Mouse (Mus musculus) liver, embryonic 14.5 days (tissue): ENCODE measurements around the gene Nceh1. TPM values are rescaled to one million over a fixed set of nuclear protein-coding genes. Genes with fewer than 3 reads are reported as not detected.

Experiments
- ATAC-seq: fragments of 200-750 bp; cut with Nextera tagmentation; 2 replicates; pipeline ENCODE4 v1.8.0; 2017; ENCODE audit warnings: moderate number of reproducible peaks, mild to moderate bottlenecking, moderate library complexity; ENCODE audit not compliant: insufficient read depth
- DNase-seq, 3 experiments: peaks; one replicate each; pipeline ENCODE4 v3.0.0-alpha.2; 2012 to 2013; ENCODE audit warnings: low read depth in 3 of 3, low spot score in 3 of 3
- H3K27ac ChIP-seq: fragments of 300-500 bp; sonication (generic); 2 replicates; pipeline ENCODE4 v1.5.1; 2014; ENCODE audit warnings: moderate library complexity, mild to moderate bottlenecking, control low read depth, inconsistent platforms
- H3K27me3 ChIP-seq: fragments of 300-500 bp; sonication (generic); 2 replicates; pipeline ENCODE4 v1.6.1; 2014; ENCODE audit warnings: mild to moderate bottlenecking, low read length, moderate library complexity; ENCODE audit not compliant: control insufficient read depth, insufficient read depth
- H3K36me3 ChIP-seq: fragments of 300-500 bp; sonication (generic); replicated peaks from 2 replicates; pipeline ENCODE4 v1.6.1; 2014; ENCODE audit warnings: low read depth; ENCODE audit not compliant: control insufficient read depth, insufficient read depth
- H3K4me1 ChIP-seq, 2 experiments: fragments of 200-500 bp in 1 of 2; fragments of 300-500 bp in 1 of 2; sonication (generic) in 1 of 2; replicated peaks; 2 replicates each; pipeline ENCODE4 v1.6.1; 2012 to 2014; ENCODE audit warnings: antibody characterized with exemption in 1 of 2, inconsistent platforms in 1 of 2, low read length in 1 of 2; ENCODE audit not compliant: control insufficient read depth in 2 of 2, insufficient read depth in 2 of 2
- H3K4me2 ChIP-seq: fragments of 300-500 bp; sonication (generic); 2 replicates; pipeline ENCODE4 v1.6.1; 2014; ENCODE audit warnings: low read depth, mild to moderate bottlenecking, control low read depth, moderate library complexity
- H3K4me3 ChIP-seq, 2 experiments: fragments of 200-500 bp in 1 of 2; fragments of 300-500 bp in 1 of 2; sonication (generic) in 1 of 2; 2 replicates each; pipeline ENCODE4 v1.5.1; 2012 to 2014; ENCODE audit warnings: low read depth in 2 of 2, low read length in 2 of 2, mild to moderate bottlenecking in 2 of 2, control low read depth in 1 of 2, inconsistent platforms in 1 of 2, moderate library complexity in 1 of 2; ENCODE audit not compliant: insufficient read depth in 1 of 2
- H3K9ac ChIP-seq: fragments of 300-500 bp; sonication (generic); replicated peaks from 2 replicates; pipeline ENCODE4 v1.6.1; 2014; ENCODE audit warnings: mild to moderate bottlenecking, control low read depth, moderate library complexity
- H3K9me3 ChIP-seq: fragments of 300-500 bp; sonication (generic); 2 replicates; pipeline ENCODE4 v1.6.1; 2016; ENCODE audit warnings: low read length, mixed read lengths; ENCODE audit not compliant: control insufficient read depth
- CTCF ChIP-seq: IDR thresholded peaks from 2 replicates; pipeline ENCODE4 v1.5.1; 2016; ENCODE audit warnings: antibody characterized with exemption, low read depth, control low read depth
- EP300 ChIP-seq: IDR thresholded peaks from 2 replicates; pipeline ENCODE4 v1.6.1; 2016; ENCODE audit warnings: antibody characterized with exemption, low read depth
- WGBS: fragments of 180-500 bp; shearing (Covaris S2); extraction: QIAGEN DNeasy Blood & Tissue Kit; methylation state at CpG from one replicate; pipeline ENCODE4 v1.1.7; 2014; ENCODE audit not compliant: insufficient replicate concordance; 5-methylcytosine and 5-hydroxymethylcytosine counted together
- polyA plus RNA-seq, 2 experiments: library from polyadenylated mRNA; depleted of rRNA in 1 of 2; stranded (reverse) in 1 of 2; unstranded in 1 of 2; fragments of >200 nt; fragmentation: Nextera tagmentation in 1 of 2; extraction: Ambion mirVana in 1 of 2; gene quantifications; 2 replicates each; pipeline versions ENCODE4 v1.2.1 to v1.2.3; 2012 to 2014

The Nceh1 gene
- polyA plus RNA-seq, 2 experiments = 1.2 to 3.2 TPM

DNA sequence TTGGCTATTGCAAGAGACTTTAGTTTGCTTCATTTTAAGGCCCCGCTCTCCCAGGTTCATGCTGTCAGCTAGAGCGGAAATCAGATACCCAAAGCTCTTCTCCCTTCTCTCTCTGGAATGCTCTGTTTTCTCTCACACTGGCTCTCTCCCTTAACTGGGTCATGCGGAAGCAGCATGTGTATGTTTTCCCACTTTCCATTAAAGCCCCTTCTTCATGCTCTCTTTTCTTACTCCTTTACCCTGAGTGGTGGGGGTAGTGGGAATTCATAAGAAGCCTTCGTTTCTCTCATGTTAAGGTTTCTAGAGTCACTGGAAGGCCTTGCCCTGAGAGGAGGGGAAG, 23.4 kb downstream of the Nceh1 start:
- no peak overlapping the region for H3K27ac ChIP-seq
- no peak for DNase-seq

GRCm38 (mm10) chr3:27206577-27206976, 23.8 kb downstream of the Nceh1 start:
- Histone ChIP-seq H3K9me3 (no peaks in the 10 kb centered on the region), H3K9ac (no peak overlapping the region), H3K36me3 (no peaks in the 10 kb centered on the region), H3K4me1 (no peaks in the 10 kb centered on the region; a peak in 1 of 4 replicates), H3K4me3 (no peak overlapping the region), H3K4me2 (no peak overlapping the region), H3K27ac (no peak overlapping the region), H3K27me3 (no peaks in the 10 kb centered on the region)
- WGBS = 73% methylated on average over 8 of the region's 8 CpGs
- no peak for DNase-seq
- ATAC-seq = no peak
- TF ChIP-seq CTCF (no peak), EP300 (no peak)

More for the DNA sequence above, 23.4 kb downstream of the Nceh1 start:
- TF ChIP-seq EP300 (no peak), CTCF (no peak)
- H3K27me3 ChIP-seq = no peaks in the 10 kb centered on the region
- no peaks in the 10 kb centered on the region for H3K36me3 ChIP-seq
- no peaks in the 10 kb centered on the region for H3K9me3 ChIP-seq
- 68% methylated on average over 4 of the region's 4 CpGs for WGBS
- H3K4me1 ChIP-seq = peaks cover 0 to 4% of the 10 kb centered on the region in 2 experiments; a peak in 2 of 4 replicates
- H3K4me3 ChIP-seq = no peak overlapping the region
- H3K9ac ChIP-seq = no peak overlapping the region
- no peak overlapping the region for H3K4me2 ChIP-seq
- no peak for ATAC-seq

DNA sequence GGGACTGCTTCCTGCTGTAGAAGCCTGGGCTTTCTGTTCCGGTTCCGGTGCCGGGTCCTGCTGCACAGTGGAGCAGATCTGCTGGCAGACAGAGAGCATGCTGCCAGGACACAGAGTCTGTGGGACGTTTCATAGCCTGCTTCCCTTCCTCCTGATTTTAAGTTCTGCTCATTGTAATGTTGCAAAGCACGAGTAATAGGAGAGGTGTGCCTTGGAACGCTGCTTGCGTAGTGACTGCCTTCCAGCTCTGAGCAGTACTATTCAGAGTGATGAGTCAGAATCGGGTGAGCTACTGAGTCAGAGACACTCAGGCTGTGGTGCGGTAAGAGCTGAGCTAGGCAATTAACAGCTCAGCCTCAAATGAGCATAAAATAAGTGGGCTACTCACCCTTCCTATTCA, 26.9 kb downstream of the Nceh1 start:
- no peaks in the 10 kb centered on the region for H3K9me3 ChIP-seq
- H3K4me2 ChIP-seq = no peak overlapping the region
- no peaks in the 10 kb centered on the region for H3K27me3 ChIP-seq
- no peak overlapping the region for H3K9ac ChIP-seq
- H3K27ac ChIP-seq = no peak overlapping the region
- no peak overlapping the region for H3K4me3 ChIP-seq
- 62% methylated on average over 9 of the region's 9 CpGs for WGBS
- ATAC-seq = peak; percentile 60; the same call in 1 of the 2 replicates
- no peaks in the 10 kb centered on the region for H3K4me1 ChIP-seq
- H3K36me3 ChIP-seq = no peaks in the 10 kb centered on the region
- peak in 1 of 3 experiments; percentile 26 for DNase-seq
- no peak for TF ChIP-seq CTCF
- TF ChIP-seq EP300 = no peak

DNA sequence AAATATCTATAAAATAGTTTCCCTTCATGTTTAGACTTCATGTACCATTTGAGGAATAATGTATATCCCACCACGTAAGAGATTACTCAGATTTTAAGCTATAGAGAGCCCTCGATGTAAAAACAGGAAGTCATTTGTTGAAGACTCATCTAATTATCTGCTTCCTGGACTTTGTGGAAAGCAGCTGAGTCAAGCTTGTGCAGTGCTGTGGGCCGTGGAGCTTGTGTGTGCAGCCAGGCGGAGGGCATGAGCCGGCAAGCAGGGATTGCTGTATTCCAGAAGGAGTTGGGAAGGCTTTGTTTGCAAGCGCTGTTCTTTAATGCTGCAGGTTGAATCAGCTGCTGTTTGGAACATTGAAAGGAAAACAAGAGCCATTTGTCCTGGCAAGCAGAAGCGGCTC, 27.5 kb downstream of the Nceh1 start:
- Histone ChIP-seq H3K4me1 (no peaks in the 10 kb centered on the region), H3K4me3 (no peak overlapping the region), H3K9me3 (no peaks in the 10 kb centered on the region), H3K4me2 (no peak overlapping the region), H3K36me3 (no peaks in the 10 kb centered on the region), H3K9ac (no peak overlapping the region), H3K27me3 (no peaks in the 10 kb centered on the region), H3K27ac (no peak overlapping the region)
- no peak for TF ChIP-seq EP300
- no peak for ATAC-seq
- DNase-seq = no peak
- 37% methylated on average over 7 of the region's 7 CpGs for WGBS

DNA sequence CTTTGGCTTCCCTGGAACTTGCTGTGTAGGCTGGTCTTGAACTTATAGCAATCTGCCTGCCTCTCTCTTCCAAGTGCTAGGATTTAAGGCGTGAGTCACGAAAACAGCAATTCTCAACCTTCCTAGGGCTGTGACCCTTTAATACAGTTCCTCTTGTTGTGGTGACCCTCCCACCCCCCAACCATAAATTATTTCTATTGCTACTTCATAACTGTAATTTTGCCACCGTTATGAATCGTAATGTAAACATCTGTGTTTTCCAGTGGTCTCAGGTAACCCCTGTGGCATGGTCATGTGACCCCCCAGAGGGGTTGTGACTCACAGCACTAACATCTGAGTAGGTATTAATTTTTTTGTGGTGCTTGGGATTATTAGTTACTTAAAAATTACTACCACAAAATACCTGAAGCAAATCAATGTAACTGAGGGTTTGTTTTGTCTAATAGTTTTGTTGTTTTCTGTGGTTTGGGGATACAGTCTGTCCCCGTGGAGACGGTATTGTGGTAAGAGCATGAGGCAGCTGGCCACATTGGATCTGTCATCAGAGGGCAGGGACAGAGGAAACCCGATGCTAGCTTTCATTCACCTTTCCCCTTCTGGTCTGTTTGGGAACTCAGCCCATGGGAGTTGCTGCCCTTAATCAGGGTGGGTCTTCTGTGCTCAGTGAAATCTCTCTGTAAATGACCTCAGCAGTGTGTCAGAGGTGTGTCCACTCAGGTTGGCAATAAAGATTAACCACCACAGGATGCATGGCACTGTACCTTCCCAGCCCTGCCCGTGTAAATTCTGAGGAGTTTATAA, 31.5 kb downstream of the Nceh1 start:
- DNase-seq = no peak
- TF ChIP-seq EP300 (no peak), CTCF (no peak)
- ATAC-seq = no peak

More for the DNA sequence above, 31.5 kb downstream of the Nceh1 start:
- no peaks in the 10 kb centered on the region for H3K9me3 ChIP-seq
- no peak overlapping the region for H3K27ac ChIP-seq
- no peaks in the 10 kb centered on the region for H3K4me1 ChIP-seq
- no peak overlapping the region for H3K9ac ChIP-seq
- no peaks in the 10 kb centered on the region for H3K27me3 ChIP-seq
- no peak overlapping the region for H3K4me2 ChIP-seq
- H3K36me3 ChIP-seq = no peaks in the 10 kb centered on the region
- 66% methylated on average over 8 of the region's 8 CpGs for WGBS
- no peak overlapping the region for H3K4me3 ChIP-seq
